Mouse (Mus musculus) cerebellum, adult 2 months (tissue): ENCODE results near the gene Slc37a2.

Experiments used
- CTCF ChIP-seq: fragments of 200-500 bp; IDR thresholded peaks from 2 replicates; pipeline ENCODE4 v1.5.1; 2011; ENCODE audit warnings: low read depth, mild to moderate bottlenecking, control low read depth, low read length, moderate library complexity, borderline replicate concordance; ENCODE audit not compliant: insufficient read depth
- POLR2A ChIP-seq: fragments of 200-500 bp; IDR thresholded peaks from 2 replicates; pipeline ENCODE4 v1.6.1; 2011; ENCODE audit warnings: low read length, control low read depth, borderline replicate concordance; ENCODE audit not compliant: insufficient read depth

- TF ChIP-seq CTCF (no peak), POLR2A (no peak)
Measured at GRCm38 (mm10) chr9:37220755-37221154, 34.8 kb downstream of the Slc37a2 start.
